Comparison of ENCODE assay signal across 17 mouse cellular contexts in the genomic region with DNA sequence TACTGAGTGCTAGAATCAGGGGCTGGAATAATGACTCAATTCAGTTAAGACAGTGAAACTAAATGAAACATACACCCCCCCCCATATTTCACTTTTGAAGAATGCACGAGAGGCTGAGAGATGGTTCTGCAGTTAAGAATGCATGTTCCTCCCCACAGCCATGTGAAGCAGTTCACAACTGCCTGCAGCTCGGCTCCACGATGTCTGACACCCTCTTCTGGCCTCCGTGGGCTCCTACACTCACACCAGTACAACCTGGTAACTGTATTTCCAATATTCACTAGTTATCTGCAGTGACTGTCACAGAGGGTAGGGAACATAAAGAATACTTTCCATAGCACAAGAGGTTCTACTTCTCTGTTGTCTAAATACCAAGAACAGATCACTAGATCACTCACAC. TPM values are rescaled to one million over a fixed set of nuclear protein-coding genes. Genes with fewer than 3 reads are reported as not detected.
A peak's percentile ranks its signal among the peaks of the same experiment; 100 is the strongest.
DNase-seq lines count a peak whose midpoint lies in the region; TF ChIP-seq lines count a peak whose summit lies in the region.
"Had no signal": no experiment of that assay in that cellular context is flagged by ENCODE, and none has a peak within 500 bp of the region (broad histone marks: within the 10 kb centered on the region; RNA-seq: fewer than 3 reads in every experiment).

No protein-coding gene starts in this region.

- H3K4me3 ChIP-seq in layer of hippocampus, adult 2 months: no peak overlapping the region
- H3K4me3 ChIP-seq: embryonic facial prominence, embryonic 10.5 days; liver, embryonic 13.5 days; neural tube, embryonic 15.5 days had no signal

- peak; percentile 45; the same call in 1 of the 2 replicates for TF ChIP-seq CTCF in layer of hippocampus, adult 2 months (conservative IDR thresholded peaks at IDR 0.05)

- H3K27ac ChIP-seq in layer of hippocampus, adult 2 months: no peak overlapping the region
- H3K27ac ChIP-seq: embryonic facial prominence, embryonic 10.5 days; liver, embryonic 13.5 days; neural tube, embryonic 15.5 days had no signal

- peak; percentile 5 for DNase-seq in embryo, embryonic 10.5 days (ENCODE audit: low spot score)
- DNase-seq in embryo, embryonic 10 days (ENCODE audit: low spot score): no peak
- no peak for DNase-seq in layer of hippocampus, adult 2 months (ENCODE audit: low spot score in 2 of 2)
- DNase-seq in layer of hippocampus, postnatal 10 days (ENCODE audit: low spot score in 2 of 2): no peak
- DNase-seq in 416B (ENCODE audit: low read depth): peak; percentile 14
- DNase-seq in brain, adult 2 months (ENCODE audit: low read depth, low spot score): peak; percentile 18
- DNase-seq in thymus, adult 18-20 months: no peak
- DNase-seq in neural tube, embryonic 10.5 days (ENCODE audit: extremely low spot score, low spot score): no peak
- DNase-seq: adrenal gland, postnatal 36 days; cerebellum, adult 9-11 months; heart, adult 11 months; liver, embryonic 13.5 days; lung, postnatal 14 days; right cerebral cortex, postnatal 4 days; thymus, adult 2 months had no signal

RNA-seq across cellular contexts. Expression of gene Wdr70, which starts 59.2 kb away (rescaled TPM):
- 10 to 100 TPM; 30.5 to 33.5 TPM for total RNA-seq in layer of hippocampus, adult 2 months (2021)
- 10 to 100 TPM; 35.8 to 37.3 TPM for total RNA-seq in layer of hippocampus, postnatal 10 days (2021)

Comparison
In these comparisons a context has a peak if more than half of its experiments do, and no peak if none do; other contexts are left out.
1. DNase-seq: peak in embryo, embryonic 10.5 days (single experiment), 416B (single experiment) and brain, adult 2 months (single experiment); none in embryo, embryonic 10 days (single experiment), layer of hippocampus, adult 2 months (0 of 2), layer of hippocampus, postnatal 10 days (0 of 2), thymus, adult 18-20 months (0 of 2) and neural tube, embryonic 10.5 days (single experiment).